Mouse (Mus musculus): Measurements from ENCODE around the gene Iqcn. TPM values are rescaled to one million over a fixed set of nuclear protein-coding genes. Genes with fewer than 3 reads are reported as not detected.

Gene Iqcn
- total and polyA plus RNA-seq, 3 experiments = not detected

DNA sequence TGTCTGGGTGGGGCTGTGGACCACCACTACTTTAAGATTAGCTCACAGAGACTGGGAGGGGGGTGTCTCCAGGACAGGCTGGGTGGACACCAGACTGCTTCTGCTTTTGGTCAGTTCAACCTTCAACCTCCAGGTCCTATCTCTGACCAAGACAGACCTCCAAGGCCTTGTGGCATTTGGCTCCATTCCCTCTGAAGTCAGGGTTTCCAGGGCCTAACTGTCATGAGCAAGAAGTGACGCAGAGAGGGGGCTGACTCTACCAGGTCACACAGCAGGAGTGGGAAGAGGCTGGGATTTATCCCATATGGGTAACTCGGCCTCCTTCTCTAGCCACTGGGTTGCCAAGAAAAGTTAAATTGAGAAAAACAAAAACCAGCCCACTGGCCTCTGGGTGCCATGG lies 45.5 kb upstream of the Iqcn start:
- TF ChIP-seq HCFC1 (IDR thresholded peaks at IDR 0.05; ENCODE audit: low read depth, low read length) = no peak
- no peak for TF ChIP-seq TBP (IDR thresholded peaks at IDR 0.05; ENCODE audit: low read depth, low read length)
- TF ChIP-seq MEF2A (IDR thresholded peaks at IDR 0.05; ENCODE audit: extremely low read depth, insufficient replicate concordance, low read depth, low read length, poor library complexity, severe bottlenecking) = no peak
- TF ChIP-seq MAX (IDR thresholded peaks at IDR 0.05; ENCODE audit: low read length) = no peak
- TF ChIP-seq ZMIZ1 (IDR thresholded peaks at IDR 0.05; ENCODE audit: low read depth, low read length) = no peak
- no peak for TF ChIP-seq SMC3 (IDR thresholded peaks at IDR 0.05; ENCODE audit: low read depth, low read length)
- no peak for TF ChIP-seq USF2 (IDR thresholded peaks at IDR 0.05; ENCODE audit: borderline replicate concordance in 1 of 2, insufficient read depth in 1 of 2, low read depth in 1 of 2, low read length in 2 of 2)
- TF ChIP-seq ELF1 (IDR thresholded peaks at IDR 0.05; ENCODE audit: low read depth, low read length) = no peak
- Histone ChIP-seq H3K4me1 (ENCODE audit: control insufficient read depth in 1 of 2, insufficient read depth in 2 of 2, low read length in 2 of 2) (peaks cover 4 to 9% of the 10 kb centered on the region in 2 experiments; a peak in 3 of 4 replicates), H3K27ac (ENCODE audit: control insufficient read depth, low read depth, low read length) (no peak overlapping the region), H3K36me3 (ENCODE audit: control insufficient read depth in 1 of 2, insufficient read depth in 2 of 2, low read length in 2 of 2) (no peaks in the 10 kb centered on the region), H3K27me3 (ENCODE audit: control insufficient read depth in 1 of 2, insufficient read depth in 2 of 2, low read length in 2 of 2) (no peaks in the 10 kb centered on the region), H3K4me3 (ENCODE audit: control insufficient read depth in 1 of 2, insufficient read depth in 1 of 2, low read depth in 2 of 2, low read length in 2 of 2) (no peak overlapping the region), H3K9me3 (replicated peaks; ENCODE audit: insufficient read depth, low read length) (no peaks in the 10 kb centered on the region), H3K9ac (ENCODE audit: control insufficient read depth, low read depth, low read length, poor library complexity, severe bottlenecking) (no peak overlapping the region), H3K79me2 (ENCODE audit: control insufficient read depth, insufficient read depth, low read length, poor library complexity) (no peaks in the 10 kb centered on the region)
- no peak for DNase-seq (ENCODE audit: low read depth, low spot score)

- DNase-seq (ENCODE audit: low read depth, low spot score) = no peak
- Histone ChIP-seq H3K9me3 (replicated peaks; ENCODE audit: insufficient read depth, low read length) (no peaks in the 10 kb centered on the region), H3K79me2 (ENCODE audit: control insufficient read depth, insufficient read depth, low read length, poor library complexity) (no peaks in the 10 kb centered on the region), H3K9ac (ENCODE audit: control insufficient read depth, low read depth, low read length, poor library complexity, severe bottlenecking) (peak overlapping the region; percentile 83), H3K4me3 (ENCODE audit: control insufficient read depth in 1 of 2, insufficient read depth in 1 of 2, low read depth in 2 of 2, low read length in 2 of 2) (peak overlapping the region; percentile 75 to 99), H3K27me3 (ENCODE audit: control insufficient read depth in 1 of 2, insufficient read depth in 2 of 2, low read length in 2 of 2) (no peaks in the 10 kb centered on the region), H3K4me1 (ENCODE audit: control insufficient read depth in 1 of 2, insufficient read depth in 2 of 2, low read length in 2 of 2) (peaks cover 4 to 9% of the 10 kb centered on the region in 2 experiments; a peak in 3 of 4 replicates), H3K27ac (ENCODE audit: control insufficient read depth, low read depth, low read length) (0 out of 2 replicates have a peak overlapping the region, but pooled peaks have one; percentile 1), H3K36me3 (ENCODE audit: control insufficient read depth in 1 of 2, insufficient read depth in 2 of 2, low read length in 2 of 2) (no peaks in the 10 kb centered on the region)
- TF ChIP-seq UBTF (IDR thresholded peaks at IDR 0.05; ENCODE audit: borderline replicate concordance, insufficient read depth, low read depth, low read length) (0 out of 2 replicates have a peak, but pooled peaks have one; percentile 78), MAZ (IDR thresholded peaks at IDR 0.05; ENCODE audit: low read depth, low read length) (no peak), MXI1 (IDR thresholded peaks at IDR 0.05; ENCODE audit: low read depth, low read length) (0 out of 2 replicates have a peak, but pooled peaks have one; percentile 5)
These were observed 44.2 kb upstream of the Iqcn start for GRCm38 (mm10) chr8:70658897-70659603.
